Mouse (Mus musculus) urinary bladder, postnatal 36 days (tissue): Measurements from ENCODE around the gene Fyttd1.

Source experiments
- DNase-seq, 2 experiments: peaks; one replicate each; pipeline ENCODE4 v3.0.0; 2022; ENCODE audit warnings: low spot score in 2 of 2, mixed read lengths in 1 of 2

Fyttd1 gene

DNA sequence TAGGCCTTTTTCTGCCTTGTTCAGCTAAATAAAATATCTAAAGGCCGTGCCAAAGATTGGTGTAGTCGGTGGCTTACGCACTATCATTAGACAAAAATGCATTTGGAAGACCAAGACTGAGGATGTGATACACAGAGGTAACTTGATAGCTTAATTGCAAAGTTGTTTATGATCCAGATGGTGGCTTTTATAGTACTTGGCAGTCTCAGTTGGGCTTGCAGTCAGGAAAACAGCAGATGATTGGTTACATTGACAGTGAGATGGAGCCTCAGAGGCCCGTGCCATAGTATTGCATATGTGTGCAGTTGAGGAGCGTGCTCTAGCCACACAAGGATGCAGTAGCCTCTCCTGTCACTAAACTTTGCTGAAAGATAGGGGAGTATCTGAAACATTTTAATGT is 65.4 kb downstream of the Fyttd1 start:
- DNase-seq, result no peak

DNA sequence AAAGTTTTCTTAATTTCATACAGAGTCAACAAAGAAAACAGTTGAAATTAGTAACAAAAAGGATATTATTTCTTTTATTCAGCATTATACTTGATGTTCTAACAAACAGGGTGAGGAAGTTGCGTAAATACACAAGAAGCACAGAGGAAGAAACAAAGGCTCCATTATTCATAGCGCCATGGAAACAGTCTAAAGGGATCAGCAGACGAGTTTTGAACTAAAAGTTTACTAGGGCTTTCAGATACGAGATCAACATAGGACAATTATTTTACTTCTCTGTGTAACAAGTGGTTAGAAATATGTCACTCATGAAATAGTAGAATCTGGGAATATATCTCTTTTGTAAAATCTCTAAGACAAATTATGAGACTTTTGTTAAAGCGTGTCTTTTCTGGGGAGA is 68.1 kb downstream of the Fyttd1 start:
- no peak for DNase-seq

DNA sequence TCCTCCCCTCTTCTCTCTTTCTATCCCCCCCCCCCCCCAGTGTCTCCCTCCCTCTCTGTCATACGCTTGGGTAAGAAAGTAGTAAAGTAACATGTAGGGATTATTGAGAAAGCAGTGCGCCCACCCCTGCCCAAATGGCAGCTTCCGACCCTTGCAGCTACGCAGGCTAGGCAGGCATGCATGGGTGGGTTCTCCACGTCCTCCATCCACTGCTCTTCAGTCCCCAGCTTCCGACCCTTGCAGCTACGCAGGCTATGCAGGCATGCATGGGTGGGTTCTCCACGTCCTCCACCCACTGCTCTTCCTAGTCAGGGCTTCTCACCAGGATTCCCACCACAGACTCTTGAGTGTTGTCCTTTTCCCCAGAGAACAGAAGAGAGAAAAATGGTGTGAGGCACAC is 70.7 kb downstream of the Fyttd1 start:
- DNase-seq, result no peak

DNA sequence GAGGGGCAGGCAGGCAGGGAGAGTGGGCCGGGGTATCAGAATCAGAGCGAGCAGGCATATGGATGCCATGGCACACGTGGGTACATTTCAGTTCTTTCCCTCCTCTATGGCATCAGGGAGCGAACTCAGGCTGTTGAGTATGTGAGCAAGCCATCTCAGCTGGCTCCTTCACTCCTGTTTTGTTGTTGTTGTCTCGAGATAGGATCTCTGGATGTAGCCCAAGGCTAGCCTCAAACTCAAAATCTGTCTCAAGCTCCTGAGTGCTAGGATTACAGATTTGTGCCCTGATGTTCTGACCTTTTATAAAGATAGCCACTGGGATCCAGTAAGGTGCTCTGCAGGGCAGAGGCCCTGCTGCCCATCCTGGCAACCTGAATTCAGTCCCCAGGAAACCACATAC is 71.4 kb downstream of the Fyttd1 start:
- DNase-seq, result no peak

DNA sequence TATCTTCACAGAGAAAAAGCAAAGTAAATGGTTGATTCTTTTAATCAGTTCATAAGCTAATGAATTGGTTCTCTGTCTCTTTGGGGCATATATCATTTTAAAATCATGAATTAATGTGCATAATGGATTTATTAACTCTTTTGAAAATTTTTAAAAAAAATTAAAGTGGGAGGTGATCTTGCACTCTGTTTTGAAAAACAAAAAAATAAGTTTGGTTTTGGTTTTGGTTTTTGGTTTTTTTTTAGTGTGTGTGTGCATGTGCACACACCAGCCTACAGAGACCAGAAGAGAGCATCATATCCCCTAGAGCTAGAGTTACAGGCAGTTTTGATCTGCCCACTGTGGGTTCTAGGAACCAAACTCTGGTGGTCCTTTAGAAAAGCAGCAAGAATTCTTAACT is 72.0 kb downstream of the Fyttd1 start:
- DNase-seq, result no peak

DNA sequence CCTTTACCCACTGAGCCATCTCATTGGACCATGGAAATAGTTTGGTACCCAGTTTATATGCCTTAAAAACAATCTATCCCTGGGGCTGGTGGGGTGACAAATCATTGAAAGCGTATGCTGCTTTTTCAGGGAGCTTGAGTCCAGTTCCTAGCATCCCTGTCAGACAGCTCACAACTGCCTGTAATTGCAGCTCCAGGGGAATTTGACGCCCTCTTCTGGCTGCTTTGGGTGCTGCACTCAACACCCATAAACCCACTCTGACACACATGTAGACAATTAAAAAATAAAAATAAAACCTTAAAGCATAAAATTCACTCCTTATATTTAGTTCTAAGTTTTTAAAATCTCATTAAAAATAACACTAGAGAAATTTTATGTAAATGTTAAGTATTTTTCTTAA is 73.8 kb downstream of the Fyttd1 start:
- no peak for DNase-seq

DNA sequence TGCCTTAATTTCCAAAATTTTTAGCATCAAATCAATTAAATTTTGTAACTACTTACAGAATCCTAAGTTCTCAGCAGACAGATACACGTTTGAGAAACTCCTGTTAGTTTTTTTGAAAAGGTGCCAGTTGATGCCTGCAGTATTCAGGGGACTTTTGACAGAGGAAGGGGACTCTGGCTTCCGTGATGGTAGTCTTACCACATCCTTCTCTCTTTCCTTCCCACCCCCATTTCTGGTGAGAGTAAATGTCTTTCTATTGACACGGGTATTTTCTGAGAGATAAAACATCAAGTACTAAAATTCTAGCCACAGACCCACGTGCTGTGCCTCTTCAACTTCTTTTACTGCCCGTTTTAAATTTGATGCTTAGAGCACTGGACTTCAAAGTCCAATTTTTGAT is 76.5 kb downstream of the Fyttd1 start:
- no peak for DNase-seq

DNA sequence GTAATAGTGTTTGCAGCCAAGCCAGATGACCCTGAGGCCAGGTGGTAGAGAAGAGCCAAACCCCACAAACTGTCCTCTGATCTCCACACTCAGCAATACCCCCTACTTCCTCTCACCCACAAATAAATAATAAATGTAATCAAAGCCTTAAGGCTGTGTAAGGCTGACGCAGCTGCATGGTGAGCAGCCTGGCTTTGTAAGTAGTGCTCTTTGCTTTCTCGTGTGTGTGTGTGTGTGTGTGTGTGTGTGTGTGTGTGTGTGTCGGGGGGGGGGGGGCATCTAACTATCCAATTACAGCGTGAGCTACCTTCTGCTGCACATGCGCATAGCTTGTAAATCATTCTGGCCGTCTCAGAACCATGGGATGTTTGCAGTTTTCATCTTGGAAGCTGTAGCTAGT is 77.0 kb downstream of the Fyttd1 start:
- no peak for DNase-seq

DNA sequence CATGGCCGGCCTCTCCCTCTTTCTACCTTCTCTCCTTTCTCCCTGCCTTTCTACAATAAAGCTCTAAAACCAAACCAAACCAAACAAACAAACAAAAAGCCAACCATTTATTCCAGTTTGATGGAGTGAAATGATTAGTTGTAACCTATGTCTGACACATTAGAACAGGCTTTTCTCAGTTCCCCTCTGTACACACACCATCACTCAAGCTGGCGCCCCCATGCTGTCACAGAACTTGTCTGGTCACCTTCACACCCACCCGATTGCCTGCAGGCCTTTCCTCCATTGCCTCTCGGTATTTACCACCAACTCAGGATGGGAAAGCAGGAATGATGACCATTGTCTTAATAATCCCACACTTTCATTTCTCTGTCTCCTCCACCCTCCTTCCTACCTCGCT is 79.6 kb downstream of the Fyttd1 start:
- DNase-seq, result no peak
